12 mouse cellular contexts compared by ENCODE assay signal in genomic region chr15:10506099-10506498, GRCm38 (mm10). TPM values are rescaled to one million over a fixed set of nuclear protein-coding genes. Genes with fewer than 3 reads are reported as not detected.
DNase-seq lines count a peak whose midpoint lies in the region; ATAC-seq lines count a peak whose summit lies in the region.
"Had no signal": no experiment of that assay in that cellular context is flagged by ENCODE, and none has a peak within 500 bp of the region (broad histone marks: within the 10 kb centered on the region; RNA-seq: fewer than 3 reads in every experiment).

No protein-coding gene starts in this region.

- peak; percentile 93 for DNase-seq in adipocyte (ENCODE audit: low spot score)
- peak; percentile 61 for DNase-seq in adrenal gland, postnatal 14 days
- peak; percentile 29 for DNase-seq in gastrocnemius, postnatal 10 days
- peak; percentile 39 to 60 for DNase-seq in kidney, postnatal 36 days
- no peak for DNase-seq in neural tube, embryonic 10.5 days (ENCODE audit: extremely low spot score, low spot score)
- no peak for DNase-seq in frontal cortex, postnatal 10 days (ENCODE audit: low spot score in 2 of 2)
- DNase-seq in cerebellum, postnatal 36 days, result no peak
- DNase-seq: liver, embryonic 13.5 days; spleen, adult 18-20 months had no signal

- no peak for ATAC-seq in megakaryocyte, adult 5-6 weeks (ENCODE audit: poor library complexity, severe bottlenecking)
- ATAC-seq: hindbrain, postnatal 0 days had no signal

RNA-seq across cellular contexts. Expression of gene Rad1, which starts 20.3 kb away (rescaled TPM):
- 14.3 and 14.5 TPM in 2 replicates for total RNA-seq in adrenal gland, postnatal 14 days (2021)
- 1 to 10 TPM; 6.1 to 7.8 TPM for total RNA-seq in gastrocnemius, postnatal 10 days (2021)
- 14.9 and 17.1 TPM in 2 replicates for total RNA-seq in megakaryocyte, adult 5-6 weeks (2015)
- total RNA-seq in megakaryocyte, adult 5-6 weeks (2017), result 11.1 and 11.9 TPM in 2 replicates

RNA-seq across cellular contexts. Expression of gene Brix1, which starts 20.4 kb away (rescaled TPM):
- total RNA-seq in adrenal gland, postnatal 14 days (2021), result 49.0 and 54.0 TPM in 2 replicates
- total RNA-seq in gastrocnemius, postnatal 10 days (2021), result 10 to 100 TPM; 23.0 to 26.3 TPM
- total RNA-seq in megakaryocyte, adult 5-6 weeks (2015), result 34.3 and 49.4 TPM in 2 replicates
- total RNA-seq in megakaryocyte, adult 5-6 weeks (2017), result 15.1 and 15.9 TPM in 2 replicates

RNA-seq across cellular contexts. Expression of gene Dnajc21, which starts 35.8 kb away (rescaled TPM):
- 43.6 and 46.9 TPM in 2 replicates for total RNA-seq in adrenal gland, postnatal 14 days (2021)
- 10 to 100 TPM; 26.3 to 28.6 TPM for total RNA-seq in gastrocnemius, postnatal 10 days (2021)
- total RNA-seq in megakaryocyte, adult 5-6 weeks (2015), result 35.1 and 36.9 TPM in 2 replicates
- total RNA-seq in megakaryocyte, adult 5-6 weeks (2017), result 37.5 and 42.2 TPM in 2 replicates

RNA-seq across cellular contexts. Expression of gene Ttc23l, which starts 52.4 kb away (rescaled TPM):
- not detected in 2 replicates for total RNA-seq in adrenal gland, postnatal 14 days (2021)
- not detected for total RNA-seq in gastrocnemius, postnatal 10 days (2021)
- total RNA-seq in megakaryocyte, adult 5-6 weeks (2015), result not detected in 2 replicates
- total RNA-seq in megakaryocyte, adult 5-6 weeks (2017), result not detected in 2 replicates
- total RNA-seq: G1E; hindbrain, postnatal 0 days had no signal

Comparison
In these comparisons a context has a peak if more than half of its experiments do, and no peak if none do; other contexts are left out.
1. DNase-seq: peak in adipocyte (single experiment), adrenal gland, postnatal 14 days (single experiment), gastrocnemius, postnatal 10 days (single experiment) and kidney, postnatal 36 days (2 of 2); none in neural tube, embryonic 10.5 days (single experiment), frontal cortex, postnatal 10 days (0 of 2) and cerebellum, postnatal 36 days (0 of 2).